Mouse (Mus musculus) 3T3-L1 (cell line): ENCODE results near the gene 2010111I01Rik.

Source experiments
- DNase-seq: peaks from one replicate; pipeline ENCODE4 v3.0.0-alpha.2; 2015; ENCODE audit warnings: low read depth, low spot score

The 2010111I01Rik gene

GRCm38 (mm10) chr13:63283236-63283635, 318.5 kb downstream of the 2010111I01Rik start:
- DNase-seq: no peak

- no peak for DNase-seq
Observed at GRCm38 (mm10) chr13:63284748-63285147, 320.1 kb downstream of the 2010111I01Rik start.

DNA sequence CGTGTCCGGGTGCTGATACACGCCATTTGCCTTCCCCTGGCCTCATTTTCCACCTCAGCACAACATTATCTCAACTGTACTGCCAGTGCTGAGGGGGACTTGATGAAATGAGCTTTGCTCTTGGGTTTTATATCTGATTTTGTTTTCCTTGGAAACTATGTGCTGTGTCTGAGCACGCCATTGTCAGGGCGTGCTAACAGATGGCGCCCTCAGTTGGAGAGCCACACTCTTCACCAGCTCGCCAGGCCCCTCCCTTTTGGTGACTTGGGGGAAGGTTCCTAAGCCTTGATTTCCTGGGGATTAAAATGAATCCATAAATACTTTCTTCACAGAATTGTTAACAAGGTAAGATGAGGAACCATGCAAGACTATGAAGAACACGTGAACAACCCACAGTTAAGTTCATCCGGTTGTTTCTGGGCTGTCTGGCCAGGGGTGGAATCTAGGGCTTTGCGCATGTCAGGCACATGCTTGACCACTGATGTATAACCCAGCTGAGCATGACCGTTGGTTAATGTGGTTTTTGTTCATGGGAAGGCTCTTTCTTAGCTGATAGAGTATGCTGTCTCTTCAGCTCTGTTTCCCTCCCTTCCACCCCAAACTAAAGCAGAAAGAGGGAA, 321.9 kb downstream of the 2010111I01Rik start:
- no peak for DNase-seq

- no peak for DNase-seq
Observed at GRCm38 (mm10) chr13:63289152-63289551, 324.5 kb downstream of the 2010111I01Rik start.

DNA sequence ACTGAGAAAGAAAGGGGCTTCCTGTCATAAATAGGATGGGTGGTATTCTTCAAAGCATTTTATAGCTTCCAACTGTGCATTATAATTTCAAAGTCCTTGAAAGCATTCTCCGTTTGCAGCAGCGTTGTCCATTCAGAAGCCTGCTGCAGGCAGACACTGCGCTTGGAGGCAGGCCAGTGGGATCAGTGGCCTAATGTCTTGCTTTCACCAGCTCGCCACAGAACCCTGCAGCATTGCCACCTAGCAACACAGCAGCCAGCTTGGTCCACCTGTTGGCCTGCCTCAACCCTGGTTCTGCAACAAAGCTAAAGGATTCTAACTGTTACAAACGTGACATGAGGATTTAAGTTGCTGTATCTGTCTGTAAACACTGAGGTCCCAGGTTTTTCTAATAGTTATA, 325.0 kb downstream of the 2010111I01Rik start:
- DNase-seq: no peak

DNA sequence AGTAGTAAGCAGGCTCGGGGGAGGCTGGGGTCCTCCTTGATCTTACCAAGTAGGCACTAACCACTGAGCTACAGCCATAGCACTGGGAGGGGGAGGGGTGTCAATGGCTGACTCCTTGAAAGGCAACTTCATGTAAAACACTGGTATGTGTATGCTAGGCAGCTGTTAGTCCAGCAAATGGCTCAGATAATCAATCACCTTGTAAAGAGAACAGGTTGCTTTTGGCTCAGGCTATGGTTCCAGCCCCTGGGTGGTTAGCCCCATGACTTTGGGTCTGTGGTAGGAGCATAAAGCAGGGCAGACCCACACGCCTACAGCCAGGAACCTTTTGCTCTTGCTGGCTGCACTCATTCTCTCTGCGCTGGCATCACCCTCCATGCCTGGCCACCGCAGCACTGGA, 325.4 kb downstream of the 2010111I01Rik start:
- DNase-seq: no peak

GRCm38 (mm10) chr13:63291016-63291415, 326.3 kb downstream of the 2010111I01Rik start:
- no peak for DNase-seq

GRCm38 (mm10) chr13:63293647-63294046, 329.0 kb downstream of the 2010111I01Rik start:
- DNase-seq: no peak

DNA sequence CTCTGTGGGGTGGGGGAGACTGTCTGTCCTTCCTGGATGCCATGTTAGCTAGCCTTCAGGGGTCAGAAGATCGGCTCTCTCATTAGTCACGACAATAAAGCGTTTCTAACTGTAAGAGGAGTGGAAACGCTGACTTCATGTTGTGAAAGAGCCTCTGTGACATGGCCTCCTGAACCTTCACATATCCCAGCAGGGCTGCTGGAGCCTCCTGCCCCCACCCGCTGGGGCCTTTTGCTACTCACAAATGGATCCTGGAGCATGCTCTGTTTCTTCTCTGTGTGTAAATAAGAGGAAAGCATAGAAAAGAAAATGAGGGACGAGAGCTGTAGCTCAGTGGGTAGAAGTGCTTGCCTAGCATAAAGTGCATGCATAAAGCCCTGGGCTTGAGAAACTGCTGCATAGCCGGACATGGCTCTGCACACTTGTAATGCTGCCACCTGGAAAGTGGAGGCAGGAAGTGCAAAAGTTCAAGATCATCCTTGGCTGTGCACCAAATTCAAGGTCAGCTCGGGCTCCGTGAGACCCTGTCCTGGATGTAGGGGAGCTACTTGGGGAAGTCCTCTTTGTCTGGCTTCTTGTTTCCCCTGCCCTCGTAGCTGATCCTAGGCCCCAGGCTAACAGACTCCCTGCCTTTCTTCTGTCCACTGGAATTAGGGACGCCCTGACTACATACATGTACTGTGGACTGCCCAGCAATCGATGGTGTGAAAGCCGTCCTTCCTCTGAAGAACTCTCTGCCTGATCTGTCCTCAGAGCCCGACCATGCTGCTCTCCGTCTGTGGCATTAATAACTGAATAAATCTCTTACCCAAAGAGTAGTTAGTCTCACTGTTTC, 329.9 kb downstream of the 2010111I01Rik start:
- no peak for DNase-seq

DNA sequence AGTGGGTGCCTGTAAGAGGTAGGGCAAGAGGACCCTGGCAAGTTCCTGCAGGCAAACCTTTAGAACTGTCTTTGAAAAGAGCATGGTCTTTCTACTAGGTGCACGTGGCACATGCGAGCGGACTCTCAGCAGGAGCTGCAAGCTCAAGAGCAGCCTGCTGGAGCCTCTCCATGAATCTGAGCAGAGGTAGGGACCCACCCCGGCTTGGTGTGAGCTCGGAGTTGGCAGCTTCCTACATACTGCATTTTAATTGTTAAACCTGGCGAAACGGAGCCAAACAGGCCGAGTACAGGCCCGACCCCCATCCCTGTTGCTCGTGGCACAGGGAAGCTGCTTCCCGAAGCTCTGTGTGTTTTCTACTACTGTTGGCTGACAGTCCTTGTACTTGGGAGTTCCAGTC, 331.6 kb downstream of the 2010111I01Rik start:
- no peak for DNase-seq

DNA sequence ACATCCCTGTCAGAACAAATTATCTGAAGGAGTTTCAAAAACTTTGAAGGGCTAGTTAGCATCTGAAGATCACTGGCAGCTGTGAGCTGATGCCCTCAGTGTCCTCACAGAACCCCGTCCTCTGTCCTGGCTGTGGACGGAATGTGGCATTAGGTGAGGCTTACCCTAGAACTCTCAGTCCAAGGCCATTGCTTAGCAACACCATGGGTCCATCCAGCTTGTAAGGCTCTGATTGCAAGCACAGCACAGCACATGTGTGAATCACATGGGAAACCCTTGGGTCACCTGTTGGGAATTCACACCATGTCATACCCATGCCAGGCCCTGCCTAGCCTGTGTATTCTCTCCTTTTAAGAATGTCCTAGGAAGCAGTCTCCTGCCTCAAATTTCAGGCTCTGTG, 332.3 kb downstream of the 2010111I01Rik start:
- no peak for DNase-seq

GRCm38 (mm10) chr13:63297933-63298332, 333.2 kb downstream of the 2010111I01Rik start:
- DNase-seq: no peak

DNA sequence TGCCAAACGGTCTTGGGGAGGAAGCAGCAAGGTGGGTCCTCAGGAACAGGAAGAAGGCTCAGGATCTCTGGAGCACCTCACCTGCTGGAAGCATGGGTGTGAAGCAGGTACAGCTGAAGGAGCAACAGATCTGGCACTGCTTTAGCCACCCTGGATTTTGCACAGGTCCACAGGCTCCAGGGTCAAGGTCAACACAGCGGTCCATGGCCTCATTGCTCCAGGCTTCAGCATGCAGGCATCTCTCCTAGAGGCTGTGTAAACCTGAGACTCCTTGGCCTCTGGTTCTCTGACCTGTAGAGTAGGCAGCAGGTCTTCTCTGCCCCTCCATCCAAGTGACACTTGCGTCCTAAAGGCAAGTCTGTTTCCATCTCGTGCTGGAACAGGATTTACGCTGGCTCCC, 334.2 kb downstream of the 2010111I01Rik start:
- DNase-seq: no peak

DNA sequence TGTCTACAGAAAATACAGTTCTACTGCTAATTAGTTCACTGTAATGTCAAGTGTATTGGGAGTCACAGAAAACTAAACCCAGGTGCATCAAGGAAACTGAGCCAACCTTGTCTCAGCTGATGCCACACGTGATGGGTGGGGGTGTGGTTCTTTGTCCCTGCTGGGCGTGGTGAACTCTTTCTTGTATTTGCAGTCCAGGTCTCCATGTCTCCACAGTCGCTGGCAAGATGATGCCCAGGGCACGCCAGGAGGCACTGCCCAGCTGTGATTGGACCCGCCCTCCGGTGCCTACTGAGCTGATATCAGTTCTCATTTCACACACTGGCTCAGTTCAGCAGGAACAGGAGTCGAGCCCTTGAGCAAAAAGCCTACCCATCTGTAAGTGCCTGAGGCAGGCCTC, 336.2 kb downstream of the 2010111I01Rik start:
- DNase-seq: no peak

DNA sequence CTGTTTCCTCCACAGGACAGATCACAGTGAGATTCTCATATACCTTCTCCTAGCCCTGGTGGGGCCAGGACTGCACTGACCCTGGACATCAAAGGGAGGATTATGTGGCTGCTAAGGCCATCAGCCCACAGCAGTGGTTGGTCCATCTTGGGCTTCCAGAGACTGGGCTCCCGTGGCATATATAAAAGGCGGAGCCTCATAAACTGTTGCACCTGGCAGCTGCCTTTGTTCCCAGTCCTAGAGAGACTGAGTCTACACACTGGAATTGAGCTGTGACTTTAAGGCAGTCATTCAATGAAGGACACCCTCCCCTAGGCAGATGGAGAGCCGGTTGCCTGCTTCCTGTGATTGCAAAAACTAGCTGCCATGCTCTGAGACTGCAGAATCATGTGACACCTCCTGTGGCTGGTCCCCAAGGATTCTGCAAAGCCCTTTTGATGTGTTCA, 337.1 kb downstream of the 2010111I01Rik start:
- DNase-seq: no peak

DNA sequence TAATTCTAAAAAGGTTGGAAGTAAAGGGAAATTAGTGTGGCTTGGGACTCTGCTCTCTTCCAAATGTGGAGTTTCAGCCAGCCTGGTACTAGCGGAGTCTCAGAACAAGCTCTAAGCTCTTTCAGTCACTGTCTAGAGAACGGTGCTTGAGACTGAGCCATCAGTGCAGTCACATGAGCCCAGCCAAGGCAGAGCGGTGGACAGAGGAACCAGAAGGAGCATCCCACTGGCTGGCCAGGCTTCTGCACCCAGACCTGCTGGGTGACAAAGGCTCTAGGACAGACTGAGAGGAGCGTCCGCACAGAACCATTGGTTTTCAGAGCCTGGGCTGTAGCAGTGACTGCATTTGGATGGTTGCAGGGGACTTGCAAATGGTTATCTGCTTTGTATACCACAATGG, 337.7 kb downstream of the 2010111I01Rik start:
- DNase-seq: no peak

DNA sequence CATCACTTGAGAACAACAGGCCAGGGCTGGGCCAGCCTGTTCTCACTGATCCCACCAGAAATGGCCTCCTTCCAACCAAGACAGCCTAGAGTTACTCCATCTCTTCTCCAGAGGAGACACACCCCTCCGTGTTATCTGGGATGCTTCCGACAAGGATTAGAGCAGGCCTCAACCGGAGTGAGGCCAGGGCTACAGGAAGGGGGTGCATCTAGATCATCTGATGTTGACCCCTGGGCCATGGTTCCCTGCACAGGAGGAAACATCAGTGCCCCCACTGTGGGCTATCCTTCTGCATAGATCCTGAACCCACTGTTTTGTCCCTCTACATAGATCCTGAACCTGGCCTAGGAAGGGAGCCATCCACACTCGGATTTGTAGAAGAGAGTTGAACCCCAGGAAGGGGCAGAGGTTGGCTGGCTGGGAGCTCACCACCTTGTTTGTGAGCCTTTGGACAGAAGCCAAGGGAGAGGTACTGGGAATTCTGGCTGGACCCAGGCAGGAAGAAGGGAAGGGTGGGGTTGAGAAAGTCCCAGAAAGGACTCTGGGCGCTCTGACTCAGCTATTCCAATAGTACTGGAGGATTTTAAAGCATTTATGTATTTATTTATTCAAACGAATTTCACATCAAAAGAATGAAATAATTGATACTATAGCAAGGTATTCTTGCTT, 339.6 kb downstream of the 2010111I01Rik start:
- DNase-seq: peak; percentile 48

DNA sequence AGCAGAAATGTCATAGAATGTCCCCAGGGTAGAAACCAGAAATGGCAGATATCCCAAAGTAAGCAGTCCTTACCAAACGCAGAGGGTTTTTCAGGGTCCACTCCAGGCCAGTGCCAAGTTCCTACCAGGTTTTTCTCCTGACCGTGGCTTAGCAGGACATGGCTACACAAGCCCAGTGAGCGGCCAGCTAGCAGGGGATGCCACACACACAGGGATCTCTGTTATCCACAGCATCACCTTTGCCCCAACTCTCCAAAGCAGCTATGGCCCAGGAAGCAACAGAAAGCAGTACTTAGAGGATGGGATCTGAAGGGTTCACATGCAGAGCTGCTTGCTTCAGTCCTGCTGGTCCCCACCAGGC, 340.1 kb downstream of the 2010111I01Rik start:
- peak; percentile 47 for DNase-seq

- DNase-seq: no peak
Observed at GRCm38 (mm10) chr13:63305160-63306011, 340.7 kb downstream of the 2010111I01Rik start.

DNA sequence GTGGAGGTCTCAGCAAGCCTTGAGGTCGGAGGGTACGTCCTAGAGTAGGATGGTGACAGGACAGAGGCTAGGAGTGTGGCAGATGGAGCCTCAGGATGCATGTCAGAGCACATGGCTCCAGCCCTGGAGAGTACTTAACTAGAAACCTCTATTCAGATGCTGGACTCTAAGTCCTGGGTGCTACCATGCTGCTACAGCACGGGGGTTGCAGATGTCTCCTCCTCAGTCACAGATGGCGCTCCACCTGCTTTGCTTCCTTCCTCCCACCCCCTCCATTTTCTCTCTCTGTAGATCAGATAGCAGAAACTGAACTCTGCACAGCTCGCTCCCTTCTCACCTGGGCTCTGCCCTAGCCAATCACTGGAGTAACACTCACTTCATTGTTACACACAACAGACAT, 342.1 kb downstream of the 2010111I01Rik start:
- no peak for DNase-seq

GRCm38 (mm10) chr13:63309563-63309962, 344.9 kb downstream of the 2010111I01Rik start:
- no peak for DNase-seq

- no peak for DNase-seq
Observed at GRCm38 (mm10) chr13:63311156-63311555, 346.5 kb downstream of the 2010111I01Rik start.
